Mouse (Mus musculus): ENCODE data around the gene Cab39. TPM values are rescaled to one million over a fixed set of nuclear protein-coding genes. Genes with fewer than 3 reads are reported as not detected.

The Cab39 gene
- total RNA-seq, 1 experiment from 2014 or later, result 234 TPM

DNA sequence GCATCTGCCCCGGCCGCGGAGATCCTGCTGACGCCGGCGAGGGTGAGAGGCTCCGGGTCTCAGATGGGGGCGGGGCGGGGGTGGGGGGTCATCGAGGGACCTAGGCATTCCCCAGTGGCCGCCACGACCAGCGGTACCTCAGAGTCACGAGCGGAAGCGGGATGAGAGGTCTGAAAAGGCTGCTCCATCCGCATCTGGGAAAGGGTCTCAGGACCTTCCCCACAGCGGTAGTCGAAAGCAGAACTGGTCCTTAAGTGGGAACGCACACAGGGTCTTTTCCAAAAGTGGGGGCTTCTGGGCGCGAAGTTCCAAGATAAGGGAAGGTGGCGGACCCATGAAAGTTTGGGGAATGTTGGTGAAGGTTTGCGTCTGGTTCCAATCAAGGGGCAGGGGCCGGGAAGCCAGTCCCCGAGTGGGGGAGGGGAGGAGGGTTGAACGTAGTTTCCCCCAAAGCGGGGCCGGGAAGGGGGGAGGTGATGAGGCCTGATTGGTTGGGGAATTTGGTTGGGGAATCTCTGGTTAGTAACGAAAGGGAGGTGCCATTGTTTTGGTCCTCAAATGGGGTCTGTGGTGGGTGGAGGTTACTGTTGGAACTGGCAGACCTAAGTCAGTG lies 101.6 kb downstream of the Cab39 start:
- ATAC-seq (replicated peaks; ENCODE audit: insufficient number of reproducible peaks, low FRiP score, low TSS enrichment, poor library complexity, severe bottlenecking), result peak; percentile 6; the same call in 1 of the 2 replicates

GRCm38 (mm10) chr1:85895391-85895837 lies 102.2 kb downstream of the Cab39 start:
- peak; percentile 75 for ATAC-seq (replicated peaks; ENCODE audit: insufficient number of reproducible peaks, low FRiP score, low TSS enrichment, poor library complexity, severe bottlenecking)

DNA sequence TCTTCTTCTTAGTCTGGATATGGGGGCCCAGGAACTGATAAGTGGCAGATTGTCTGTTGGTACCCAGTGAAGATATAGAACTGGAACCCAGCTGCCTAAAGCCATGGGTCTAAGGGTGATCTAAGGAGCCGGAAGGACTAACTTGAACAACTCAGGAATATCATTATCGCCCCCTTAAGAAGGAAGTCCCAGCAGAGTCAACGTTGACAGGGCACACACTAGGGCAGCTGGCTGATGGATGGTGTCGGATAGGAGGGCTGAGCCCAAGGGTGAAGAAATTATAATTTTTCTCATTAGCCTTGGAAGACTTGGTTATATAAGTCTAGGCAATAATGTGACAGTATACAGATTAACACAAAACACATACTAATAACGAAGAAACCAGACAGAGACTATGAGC lies 102.9 kb downstream of the Cab39 start:
- ATAC-seq (replicated peaks; ENCODE audit: insufficient number of reproducible peaks, low FRiP score, low TSS enrichment, poor library complexity, severe bottlenecking), result no peak

DNA sequence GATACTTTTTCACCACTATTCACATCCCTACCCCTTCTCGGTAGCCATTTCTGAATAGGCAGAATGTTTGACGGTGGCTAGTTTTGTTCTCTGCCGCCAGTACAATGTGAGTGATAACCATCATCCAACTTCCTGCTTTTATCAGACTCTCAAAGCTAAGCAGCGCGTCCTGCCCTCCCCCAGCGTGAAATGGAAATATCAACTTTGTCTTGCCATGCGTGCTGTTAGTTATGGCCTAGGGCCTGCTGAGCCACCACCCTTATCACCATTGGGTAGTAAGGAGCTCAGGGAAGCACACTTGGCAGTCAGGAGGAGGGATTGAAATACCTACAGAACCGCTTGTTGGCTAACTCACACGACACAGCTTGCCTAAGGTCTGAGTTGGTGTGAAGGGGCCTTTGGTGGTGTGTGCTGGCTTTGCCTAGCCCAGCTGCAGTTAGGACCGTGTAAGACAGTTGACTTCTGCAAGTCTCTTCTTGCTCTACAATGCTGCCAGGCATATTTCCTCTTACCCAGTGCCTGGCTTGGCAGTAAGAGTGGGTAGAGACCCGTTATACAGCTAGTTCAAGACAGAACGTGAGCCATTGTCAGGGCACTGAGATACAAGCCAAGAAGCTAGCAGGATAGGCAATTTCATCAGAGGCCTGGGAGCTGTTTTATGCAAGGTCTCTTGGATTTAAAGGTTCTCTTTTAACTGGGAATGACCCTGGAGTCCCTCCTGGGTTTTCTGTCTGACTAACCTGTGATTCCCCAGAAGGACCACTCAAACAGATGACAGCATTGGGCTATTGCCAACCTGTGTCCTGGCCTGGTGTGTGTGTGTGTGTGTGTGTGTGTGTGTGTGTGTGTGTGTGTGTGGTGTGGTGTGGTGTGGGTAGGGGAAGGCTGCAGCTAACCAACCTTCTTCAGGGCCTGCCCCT lies 103.8 kb downstream of the Cab39 start:
- no peak for ATAC-seq (replicated peaks; ENCODE audit: insufficient number of reproducible peaks, low FRiP score, low TSS enrichment, poor library complexity, severe bottlenecking)

DNA sequence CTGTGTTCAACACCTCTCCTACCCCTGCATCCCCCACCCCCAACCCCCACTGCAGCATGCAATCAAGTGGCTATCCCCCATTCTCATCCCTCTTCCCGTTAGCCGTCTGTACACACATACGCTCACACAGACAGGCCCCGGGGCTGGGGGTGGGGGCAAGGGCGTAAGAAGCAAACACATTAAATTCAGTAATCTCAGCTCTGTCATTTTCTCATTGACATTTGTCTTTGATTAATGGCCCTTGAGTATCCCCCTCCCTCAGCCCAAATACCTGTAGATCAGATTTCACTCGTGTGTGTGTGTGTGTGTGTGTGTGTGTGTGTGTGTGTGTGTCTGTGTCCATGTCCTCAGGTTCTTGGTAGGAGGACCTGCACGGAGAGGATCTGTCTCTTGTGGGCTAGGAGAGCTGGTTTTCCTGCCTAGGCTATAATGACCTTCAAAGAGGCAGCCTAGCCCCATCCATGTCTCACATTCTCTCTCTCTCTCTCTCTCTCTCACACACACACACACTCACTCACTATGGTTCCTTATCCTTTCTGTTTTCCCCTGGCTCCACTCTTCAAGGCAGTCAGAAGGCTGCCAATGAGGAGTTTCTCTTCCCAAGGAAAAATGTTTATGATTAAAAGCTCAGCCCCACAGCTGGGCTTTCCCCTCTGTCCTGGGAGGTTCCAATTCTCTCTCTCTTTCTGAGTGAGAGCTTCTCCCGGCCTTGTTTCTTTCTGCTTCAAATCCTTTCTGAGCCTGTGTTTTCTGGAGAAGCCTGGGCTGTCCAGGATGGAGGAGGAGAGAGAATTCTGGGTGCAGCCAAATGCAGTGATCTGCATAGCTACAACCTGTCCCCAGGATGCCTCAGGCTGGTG lies 104.9 kb downstream of the Cab39 start:
- no peak for ATAC-seq (replicated peaks; ENCODE audit: insufficient number of reproducible peaks, low FRiP score, low TSS enrichment, poor library complexity, severe bottlenecking)

- ATAC-seq (replicated peaks; ENCODE audit: insufficient number of reproducible peaks, low FRiP score, low TSS enrichment, poor library complexity, severe bottlenecking), result no peak
Measured at GRCm38 (mm10) chr1:85898761-85899387, 105.6 kb downstream of the Cab39 start.

GRCm38 (mm10) chr1:85899388-85899761 lies 106.1 kb downstream of the Cab39 start:
- ATAC-seq (replicated peaks; ENCODE audit: insufficient number of reproducible peaks, low FRiP score, low TSS enrichment, poor library complexity, severe bottlenecking), result no peak

GRCm38 (mm10) chr1:85900521-85901333 lies 107.5 kb downstream of the Cab39 start:
- ATAC-seq (replicated peaks; ENCODE audit: insufficient number of reproducible peaks, low FRiP score, low TSS enrichment, poor library complexity, severe bottlenecking), result no peak

Other genes with a start within 250 kb of the Cab39 start
- not detected in 3 replicates for gene G530012D18Rik, start 217.8 kb upstream of the Cab39 start, total RNA-seq (2017)
- gene Sp110, start 194.6 kb upstream of the Cab39 start, total RNA-seq (2017), result 147 to 231 TPM (median 156 TPM) in 3 replicates
- gene Sp140, start 193.1 kb upstream of the Cab39 start, total RNA-seq (2017), result 102 to 179 TPM (median 146 TPM) in 3 replicates
- 231 to 487 TPM (median 232 TPM) in 3 replicates for gene Sp100, start 143.5 kb upstream of the Cab39 start, total RNA-seq (2017)
- gene A630001G21Rik, start 14.8 kb upstream of the Cab39 start, total RNA-seq (2017), result 106 to 140 TPM (median 120 TPM) in 3 replicates
- gene Itm2c, start 100.8 kb downstream of the Cab39 start, total RNA-seq (2017), result 94.7 to 124 TPM (median 121 TPM) in 3 replicates
- not detected in 3 replicates for gene 4933407L21Rik, start 135.0 kb downstream of the Cab39 start, total RNA-seq (2017)
- 2.2 to 4.9 TPM (median 4.7 TPM) in 3 replicates for gene Gpr55, start 167.6 kb downstream of the Cab39 start, total RNA-seq (2017)
- not detected in 3 replicates for gene Spata3, start 223.4 kb downstream of the Cab39 start, total RNA-seq (2017)

All from monocyte, adult 5-6 weeks (primary cell).